ENCODE assay signal across 20 mouse cellular contexts in genomic region chr9:56325725-56326124, GRCm38 (mm10).
DNase-seq lines count a peak whose midpoint lies in the region; ATAC-seq lines count a peak whose summit lies in the region.
"Had no signal": no experiment of that assay in that cellular context is flagged by ENCODE, and none has a peak within 500 bp of the region (broad histone marks: within the 10 kb centered on the region; RNA-seq: fewer than 3 reads in every experiment).

No protein-coding gene starts in this region.

- no peaks in the 10 kb centered on the region for H3K36me3 ChIP-seq in midbrain, embryonic 11.5 days (ENCODE audit: control insufficient read depth, insufficient read depth, low read length)
- H3K36me3 ChIP-seq: embryonic facial prominence, embryonic 10.5 days; forebrain, embryonic 10.5 days; heart, embryonic 13.5 days; hindbrain, embryonic 12.5 days; intestine, embryonic 15.5 days had no signal

- 92% methylated on average over 5 of the region's 5 CpGs for WGBS in midbrain, embryonic 11.5 days

- H3K27ac ChIP-seq in midbrain, embryonic 11.5 days (ENCODE audit: low read depth, low read length): no peak overlapping the region
- H3K27ac ChIP-seq: embryonic facial prominence, embryonic 10.5 days; forebrain, embryonic 10.5 days; gastrocnemius, adult 2 months; heart, embryonic 13.5 days; hindbrain, embryonic 12.5 days; intestine, embryonic 15.5 days had no signal

- no peaks in the 10 kb centered on the region for H3K27me3 ChIP-seq in midbrain, embryonic 11.5 days (ENCODE audit: control insufficient read depth, insufficient read depth, low read length)
- H3K27me3 ChIP-seq: heart, embryonic 13.5 days; hindbrain, embryonic 12.5 days; intestine, embryonic 15.5 days had no signal

- no peak overlapping the region for H3K9ac ChIP-seq in midbrain, embryonic 11.5 days (ENCODE audit: low read length)
- H3K9ac ChIP-seq: heart, embryonic 13.5 days; hindbrain, embryonic 12.5 days; intestine, embryonic 15.5 days had no signal

- H3K4me1 ChIP-seq in midbrain, embryonic 11.5 days (ENCODE audit: control insufficient read depth, insufficient read depth, low read length): no peaks in the 10 kb centered on the region
- H3K4me1 ChIP-seq: hindbrain, embryonic 12.5 days; intestine, embryonic 15.5 days had no signal

- peak; percentile 70 for ATAC-seq in activated CD4-positive, CD25-positive, alpha-beta regulatory T cell, adult 4 months
- ATAC-seq in midbrain, embryonic 11.5 days (ENCODE audit: low FRiP score): no peak
- ATAC-seq: forebrain, embryonic 14.5 days; hindbrain, embryonic 16.5 days; intestine, embryonic 15.5 days had no signal

- no peak overlapping the region for H3K4me2 ChIP-seq in midbrain, embryonic 11.5 days
- H3K4me2 ChIP-seq: hindbrain, embryonic 12.5 days had no signal

- H3K4me3 ChIP-seq in midbrain, embryonic 11.5 days (ENCODE audit: low read depth, low read length): no peak overlapping the region
- H3K4me3 ChIP-seq: embryonic facial prominence, embryonic 10.5 days; erythroblast, embryonic 14.5 days; forebrain, embryonic 10.5 days; gastrocnemius, adult 2 months; heart, embryonic 13.5 days; hindbrain, embryonic 12.5 days; intestine, embryonic 15.5 days had no signal

- no peaks in the 10 kb centered on the region for H3K9me3 ChIP-seq in midbrain, embryonic 11.5 days (ENCODE audit: control insufficient read depth, low read length)
- H3K9me3 ChIP-seq: embryonic facial prominence, embryonic 10.5 days; forebrain, embryonic 10.5 days; heart, embryonic 13.5 days; hindbrain, embryonic 12.5 days; intestine, embryonic 15.5 days had no signal

- peak; percentile 79 for DNase-seq in CD4-positive helper T cell, adult 2 months (ENCODE audit: low read depth, low spot score)
- peak; percentile 71 for DNase-seq in CD4-positive, CD25-positive, alpha-beta regulatory T cell, adult 2 months (ENCODE audit: low read depth, low spot score)
- peak; percentile 82 for DNase-seq in naive thymus-derived CD4-positive, alpha-beta T cell, adult 2 months (ENCODE audit: low read depth)
- no peak for DNase-seq in midbrain, embryonic 11.5 days (ENCODE audit: low spot score, missing footprints)
- no peak for DNase-seq in adrenal gland, postnatal 10 days
- DNase-seq: adrenal gland, postnatal 25 days; cerebellum, adult 2 months; cerebellum, postnatal 10 days; gastrocnemius, adult 2 months; gastrocnemius, postnatal 25 days; heart, postnatal 36 days had no signal

Comparison
In these comparisons a context has a peak if more than half of its experiments do, and no peak if none do; other contexts are left out.
1. DNase-seq: peak in CD4-positive helper T cell, adult 2 months (single experiment), CD4-positive, CD25-positive, alpha-beta regulatory T cell, adult 2 months (single experiment) and naive thymus-derived CD4-positive, alpha-beta T cell, adult 2 months (single experiment); none in midbrain, embryonic 11.5 days (single experiment) and adrenal gland, postnatal 10 days (single experiment).